Mouse (Mus musculus) heart, postnatal 14 days (tissue): ENCODE data around the gene Dnajc4. TPM values are rescaled to one million over a fixed set of nuclear protein-coding genes. Genes with fewer than 3 reads are reported as not detected.

Experiments used
- DNase-seq, 2 experiments: peaks; one replicate each; pipeline ENCODE4 v3.0.0; 2021 to 2022
- intact Hi-C: fragments of 180-260 bp; cut with DNase I; formaldehyde crosslinking; loops from one replicate; pipeline ENCODE4 v1.15.1; 2025
- total RNA-seq, 2 experiments: library from RNA; stranded (reverse); gene quantifications; 2 replicates each; pipeline ENCODE4 v1.2.3; 2021

Gene Dnajc4
- total RNA-seq, 2 experiments from 2014 or later, result 54.8 to 62.7 TPM

- intact Hi-C loops, result no loop called here
Measured at GRCm38 (mm10) chr19:6951381-6951968, 40.9 kb downstream of the Dnajc4 start.

GRCm38 (mm10) chr19:6950613-6951153 is 41.7 kb downstream of the Dnajc4 start:
- intact Hi-C loops, result no loop called here
- DNase-seq, result peak; percentile 47 to 53

More at GRCm38 (mm10) chr19:6951381-6951968, 40.9 kb downstream of the Dnajc4 start:
- peak; percentile 92 to 95 for DNase-seq

GRCm38 (mm10) chr19:6949951-6950350 is 42.4 kb downstream of the Dnajc4 start:
- intact Hi-C loops, result loop anchor here (5.0 kb wide), 1 partner anchor 703 kb away; no protein-coding TSS in a partner anchor
- DNase-seq, result no peak

GRCm38 (mm10) chr19:6949532-6949931 is 42.8 kb downstream of the Dnajc4 start:
- DNase-seq, result no peak
- intact Hi-C loops, result loop anchor here (5.0 kb wide), 1 partner anchor 702 kb away; no protein-coding TSS in a partner anchor

- intact Hi-C loops, result loop anchor here (5.0 kb wide), 1 partner anchor 701 kb away; no protein-coding TSS in a partner anchor
- DNase-seq, result no peak
Measured at GRCm38 (mm10) chr19:6948186-6948585, 44.2 kb downstream of the Dnajc4 start.

- intact Hi-C loops, result loop anchor here (5.0 kb wide), 1 partner anchor 700 kb away; no protein-coding TSS in a partner anchor
- DNase-seq, result no peak
Measured at GRCm38 (mm10) chr19:6947742-6948141, 44.6 kb downstream of the Dnajc4 start.

GRCm38 (mm10) chr19:6943709-6944108 is 48.7 kb downstream of the Dnajc4 start:
- intact Hi-C loops, result no loop called here

GRCm38 (mm10) chr19:6942764-6943163 is 49.6 kb downstream of the Dnajc4 start:
- no peak for DNase-seq
- intact Hi-C loops, result no loop called here

More at GRCm38 (mm10) chr19:6943709-6944108, 48.7 kb downstream of the Dnajc4 start:
- DNase-seq, result no peak

GRCm38 (mm10) chr19:6942249-6942691 is 50.1 kb downstream of the Dnajc4 start, which contains the start of gene Gpr137:
Gene Gpr137, minus strand, starts transcription at chr19:6942480.
- intact Hi-C loops, result no loop called here
- DNase-seq, result peak; percentile 94 to 95

- intact Hi-C loops, result loop anchor here (2.0 kb wide), 1 partner anchor 17 kb away; the partner anchor contains the start of gene Catsperz
- peak; percentile 97 to 99 for DNase-seq
Measured at GRCm38 (mm10) chr19:6941372-6942248, 50.8 kb downstream of the Dnajc4 start, which contains the start of gene Bad. Gene Bad, plus strand, starts transcription at chr19:6941861.

GRCm38 (mm10) chr19:6940396-6941351 is 51.7 kb downstream of the Dnajc4 start:
- DNase-seq, result no peak
- intact Hi-C loops, result loop anchor here (2.0 kb wide), 1 partner anchor 16 kb away; the partner anchor contains the start of gene Catsperz

GRCm38 (mm10) chr19:6939106-6940002 is 53.0 kb downstream of the Dnajc4 start:
- no peak for DNase-seq
- intact Hi-C loops, result loop anchor here (2.0 kb wide), 1 partner anchor 15 kb away; the partner anchor contains the start of gene Catsperz

Other genes with a start within 250 kb of the Dnajc4 start
- gene Rps6ka4, start 151.9 kb downstream of the Dnajc4 start, total RNA-seq, result 10 to 100 TPM; 14.8 to 18.2 TPM
- 1 to 10 TPM; 1.0 to 1.7 TPM for gene Ccdc88b, start 134.4 kb downstream of the Dnajc4 start, total RNA-seq
- 10 to 100 TPM; 26.7 to 30.6 TPM for gene Trmt112, start 82.9 kb downstream of the Dnajc4 start, total RNA-seq
- 100 to 1,000 TPM; 595 to 603 TPM for gene Prdx5, start 82.5 kb downstream of the Dnajc4 start, total RNA-seq
- 100 to 1,000 TPM; 128 to 136 TPM for gene Esrra, start 70.8 kb downstream of the Dnajc4 start, total RNA-seq
- gene Catsperz, start 67.2 kb downstream of the Dnajc4 start, total RNA-seq, result not detected
- under 1 TPM in 1 of 2 experiments, not detected in 1; 0.26 TPM for gene Kcnk4, start 58.1 kb downstream of the Dnajc4 start, total RNA-seq
- gene Bad, start 50.7 kb downstream of the Dnajc4 start, total RNA-seq, result 10 to 100 TPM; 28.6 to 29.9 TPM
- 10 to 100 TPM; 34.1 to 40.0 TPM for gene Gpr137, start 50.1 kb downstream of the Dnajc4 start, total RNA-seq
- gene Ppp1r14b, start 17.6 kb downstream of the Dnajc4 start, total RNA-seq, result 100 to 1,000 TPM in 1 of 2 experiments, 10 to 100 TPM in 1; 89.8 to 120 TPM
- gene Plcb3, start 16.1 kb downstream of the Dnajc4 start, total RNA-seq, result 10 to 100 TPM; 16.2 to 16.8 TPM
- 10 to 100 TPM; 13.6 to 14.2 TPM for gene Fkbp2, start 12.1 kb downstream of the Dnajc4 start, total RNA-seq
- gene Vegfb, start 4.9 kb downstream of the Dnajc4 start, total RNA-seq, result 100 to 1,000 TPM; 307 to 309 TPM
- 10 to 100 TPM; 24.8 to 26.1 TPM for gene Nudt22, start 3.5 kb upstream of the Dnajc4 start, total RNA-seq
- 10 to 100 TPM; 18.7 to 20.1 TPM for gene Trpt1, start 3.6 kb upstream of the Dnajc4 start, total RNA-seq
- gene Fermt3, start 26.9 kb upstream of the Dnajc4 start, total RNA-seq, result 10 to 100 TPM in 1 of 2 experiments, 1 to 10 TPM in 1; 6.1 to 10.7 TPM
- gene Stip1, start 47.4 kb upstream of the Dnajc4 start, total RNA-seq, result 100 to 1,000 TPM in 1 of 2 experiments, 10 to 100 TPM in 1; 84.1 to 107 TPM
- gene Macrod1, start 64.2 kb upstream of the Dnajc4 start, total RNA-seq, result 100 to 1,000 TPM; 181 to 186 TPM
- gene Flrt1, start 113.2 kb upstream of the Dnajc4 start, total RNA-seq, result 1 to 10 TPM in 1 of 2 experiments, under 1 TPM in 1; 0.98 to 1.0 TPM
- gene Otub1, start 213.7 kb upstream of the Dnajc4 start, total RNA-seq, result 10 to 100 TPM; 77.4 to 79.9 TPM
- gene Cox8a, start 225.0 kb upstream of the Dnajc4 start, total RNA-seq, result 100 to 1,000 TPM; 545 to 557 TPM
- 10 to 100 TPM; 19.9 to 20.3 TPM for gene Naa40, start 248.6 kb upstream of the Dnajc4 start, total RNA-seq